12 mouse cellular contexts compared by ENCODE assay signal in the genomic region with DNA sequence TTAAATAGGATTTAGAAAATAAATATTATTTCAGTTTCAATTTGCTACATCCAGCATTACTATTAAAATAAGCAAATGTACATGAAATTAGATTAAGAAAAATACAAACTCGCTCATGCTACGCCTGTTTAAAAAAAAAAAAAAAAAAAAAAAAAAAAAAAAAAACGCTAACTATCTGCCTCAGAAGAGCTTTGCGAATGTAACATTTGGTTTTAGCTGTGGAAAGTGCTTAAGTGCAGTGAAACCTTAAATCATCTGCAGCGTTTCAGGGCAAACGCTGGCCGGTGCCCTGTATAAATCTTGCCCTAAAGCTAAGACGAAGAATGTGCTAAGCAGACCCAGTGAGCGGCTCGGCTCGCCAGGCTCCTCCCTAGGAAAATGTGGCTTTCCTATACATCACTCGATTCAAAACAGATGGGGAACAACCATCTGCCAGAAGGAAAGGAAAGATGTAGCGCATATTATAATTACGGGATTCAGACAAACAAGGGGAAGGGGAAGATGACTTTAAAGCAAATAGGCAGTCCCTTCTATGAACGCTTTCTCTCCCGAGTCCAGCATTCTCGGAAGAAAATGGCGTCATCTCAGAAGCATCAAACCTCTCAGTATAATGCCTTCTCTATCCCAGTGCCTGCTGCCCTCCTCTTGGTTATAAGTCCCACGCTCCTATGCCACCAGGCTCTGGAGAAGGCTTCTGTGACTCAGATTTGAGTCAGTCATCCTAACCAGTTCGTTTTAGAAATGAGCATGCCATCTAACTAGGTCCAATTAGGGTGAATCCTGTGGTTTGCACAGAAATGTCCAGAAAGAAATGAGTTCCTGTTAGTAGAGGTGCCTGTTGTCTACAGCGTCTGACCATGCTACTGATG.
DNase-seq lines count a peak whose midpoint lies in the region; ATAC-seq lines count a peak whose summit lies in the region.
"Had no signal": no experiment of that assay in that cellular context is flagged by ENCODE, and none has a peak within 500 bp of the region (broad histone marks: within the 10 kb centered on the region; RNA-seq: fewer than 3 reads in every experiment).

No protein-coding gene starts in this region.

- no peak overlapping the region for H3K9ac ChIP-seq in kidney, embryonic 16.5 days (replicated peaks; ENCODE audit: low read length)

- no peak overlapping the region; the same call in 1 of the 2 replicates for H3K4me3 ChIP-seq in kidney, embryonic 16.5 days (ENCODE audit: low read length)
- H3K4me3 ChIP-seq: erythroblast, embryonic 14.5 days; megakaryocyte, embryonic 14.5 days had no signal

- H3K9me3 ChIP-seq in kidney, embryonic 16.5 days (ENCODE audit: low read length): peaks cover 5% of the 10 kb centered on the region; the same call in 1 of the 2 replicates

- peak overlapping the region; percentile 30; the same call in 1 of the 2 replicates for H3K4me2 ChIP-seq in kidney, embryonic 16.5 days (replicated peaks; ENCODE audit: low read depth, low read length)

- peak overlapping the region; percentile 25; the same call in 1 of the 2 replicates for H3K27ac ChIP-seq in kidney, embryonic 16.5 days (ENCODE audit: low read length)

- H3K27me3 ChIP-seq in kidney, embryonic 16.5 days (ENCODE audit: insufficient read depth, low read length): no peaks in the 10 kb centered on the region
- H3K27me3 ChIP-seq: megakaryocyte, embryonic 14.5 days had no signal

- no peak for ATAC-seq in kidney, embryonic 16.5 days (ENCODE audit: low FRiP score, low TSS enrichment)

- no peaks in the 10 kb centered on the region for H3K4me1 ChIP-seq in kidney, embryonic 16.5 days (ENCODE audit: insufficient read depth, low read length)

- WGBS in kidney, embryonic 16.5 days: 45% methylated on average over 21 of the region's 21 CpGs

- no peaks in the 10 kb centered on the region for H3K36me3 ChIP-seq in kidney, embryonic 16.5 days (ENCODE audit: insufficient read depth, low read length)
- H3K36me3 ChIP-seq: G1E had no signal

- no peak for DNase-seq in kidney, postnatal 25 days
- DNase-seq in brain, embryonic 18.5 days (ENCODE audit: low read depth, low spot score): peak; percentile 43
- DNase-seq in hindlimb bud, embryonic 11.5 days (ENCODE audit: extremely low spot score, low read depth, low spot score): peak; percentile 58
- peak; percentile 31 to 33 for DNase-seq in right cerebral cortex, adult 2 months (ENCODE audit: low spot score in 2 of 2)
- DNase-seq in ovary, postnatal 10 days (ENCODE audit: low spot score): no peak
- DNase-seq in urinary bladder, adult 2 months (ENCODE audit: low spot score): no peak
- no peak for DNase-seq in urinary bladder, postnatal 4 days (ENCODE audit: low spot score in 2 of 2)
- DNase-seq: kidney, adult 11 months had no signal

Comparison
In these comparisons a context has a peak if more than half of its experiments do, and no peak if none do; other contexts are left out.
1. DNase-seq: peak in brain, embryonic 18.5 days (single experiment), hindlimb bud, embryonic 11.5 days (single experiment) and right cerebral cortex, adult 2 months (2 of 2); none in kidney, postnatal 25 days (0 of 2), ovary, postnatal 10 days (single experiment), urinary bladder, adult 2 months (single experiment) and urinary bladder, postnatal 4 days (0 of 2).